Mouse (Mus musculus): Measurements from ENCODE around the gene Cyp27b1.

DNA sequence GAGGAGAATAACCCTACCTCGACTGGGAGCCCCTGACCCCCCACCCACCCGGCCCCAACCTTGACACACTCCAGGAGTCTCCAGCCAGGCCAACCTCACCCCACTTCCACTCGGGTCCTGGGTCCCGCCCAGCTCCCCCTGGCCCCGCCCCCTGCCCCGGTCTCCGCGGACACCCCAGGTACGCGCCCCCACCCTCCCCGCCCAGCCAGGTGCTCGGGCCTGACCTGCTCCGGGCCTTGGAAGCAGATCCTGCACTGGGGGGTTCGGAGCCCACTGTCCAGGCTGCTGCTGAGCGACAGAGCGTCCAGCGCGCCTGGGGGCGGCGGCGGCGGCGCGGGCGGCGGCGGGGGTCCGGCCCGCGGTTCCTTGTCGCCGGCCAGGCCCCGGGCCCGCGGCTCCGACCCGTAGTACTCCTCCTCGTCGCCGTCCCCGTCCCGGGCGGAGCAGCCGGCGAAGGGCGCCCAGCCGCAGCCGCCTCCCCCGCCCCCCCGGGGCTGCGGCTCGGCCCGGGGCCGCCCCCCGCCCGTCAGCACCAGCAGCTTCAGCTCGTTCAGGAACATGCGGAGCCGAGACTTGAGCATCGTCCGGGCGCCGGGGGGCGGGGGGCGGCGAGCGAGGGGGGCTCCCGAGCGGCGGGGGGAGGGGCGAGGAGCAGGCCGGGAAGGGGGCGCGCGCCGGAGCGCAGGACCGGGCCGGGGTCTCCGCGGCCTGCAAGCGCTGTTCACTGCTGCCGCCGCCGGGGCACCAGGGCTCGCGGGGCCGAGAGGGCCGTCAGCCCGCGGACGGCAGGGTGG is 11.3 kb downstream of the Cyp27b1 start:
- no peak for TF ChIP-seq CTCF (IDR thresholded peaks at IDR 0.05; ENCODE audit: low read depth, low read length)
- no peak for TF ChIP-seq GATA1 (IDR thresholded peaks at IDR 0.05; ENCODE audit: borderline replicate concordance, low read length)
- no peak for TF ChIP-seq TAL1 (conservative IDR thresholded peaks at IDR 0.05; ENCODE audit: low read depth, low read length)

Measured in G1E (cell line).